Mouse (Mus musculus) stomach, postnatal 0 days (tissue): ENCODE results near the gene Rnf43. TPM values are rescaled to one million over a fixed set of nuclear protein-coding genes. Genes with fewer than 3 reads are reported as not detected.

Experiments
- ATAC-seq: fragments of 200-750 bp; cut with Nextera tagmentation; 2 replicates; pipeline ENCODE4 v1.8.0; 2017; ENCODE audit not compliant: low FRiP score, low TSS enrichment
- DNase-seq: peaks from one replicate; pipeline ENCODE4 v3.0.0-alpha.2; 2016; ENCODE audit warnings: low spot score
- H3K27ac ChIP-seq: fragments of 300-500 bp; sonication (generic); replicated peaks from 2 replicates; pipeline ENCODE4 v1.5.1; 2014; ENCODE audit warnings: mild to moderate bottlenecking, control low read depth
- H3K27me3 ChIP-seq: fragments of 300-500 bp; sonication (generic); 2 replicates; pipeline ENCODE4 v1.6.1; 2014; ENCODE audit warnings: low read length; ENCODE audit not compliant: control insufficient read depth, insufficient read depth
- H3K36me3 ChIP-seq: fragments of 300-500 bp; sonication (generic); 2 replicates; pipeline ENCODE4 v1.6.1; 2014; ENCODE audit warnings: low read length, mixed read lengths; ENCODE audit not compliant: control insufficient read depth, insufficient read depth
- H3K4me1 ChIP-seq: fragments of 300-500 bp; sonication (generic); replicated peaks from 2 replicates; pipeline ENCODE4 v1.6.1; 2014; ENCODE audit warnings: antibody characterized with exemption; ENCODE audit not compliant: control insufficient read depth, insufficient read depth
- H3K4me2 ChIP-seq: fragments of 300-500 bp; sonication (generic); replicated peaks from 2 replicates; pipeline ENCODE4 v1.6.1; 2014; ENCODE audit warnings: low read depth, mild to moderate bottlenecking, control low read depth, moderate library complexity
- H3K4me3 ChIP-seq: fragments of 300-500 bp; sonication (generic); 2 replicates; pipeline ENCODE4 v1.5.1; 2014; ENCODE audit warnings: low read depth, low read length, control low read depth
- H3K9ac ChIP-seq: fragments of 300-500 bp; sonication (generic); 2 replicates; pipeline ENCODE4 v1.6.1; 2014; ENCODE audit warnings: mild to moderate bottlenecking, low read length, control low read depth, mixed read lengths
- H3K9me3 ChIP-seq: fragments of 300-500 bp; sonication (generic); 2 replicates; pipeline ENCODE4 v1.6.1; 2016; ENCODE audit warnings: low read length; ENCODE audit not compliant: control insufficient read depth
- CTCF ChIP-seq: IDR thresholded peaks from 2 replicates; pipeline ENCODE4 v1.5.1; 2016; ENCODE audit warnings: antibody characterized with exemption, low read depth, mild to moderate bottlenecking, moderate library complexity
- EP300 ChIP-seq: optimal IDR thresholded peaks from 2 replicates; pipeline ENCODE3; 2016; ENCODE audit warnings: antibody characterized with exemption
- WGBS: fragments of 180-500 bp; shearing (Covaris S2); extraction: QIAGEN DNeasy Blood & Tissue Kit; methylation state at CpG from one replicate; pipeline ENCODE4 v1.1.7; 2014; 5-methylcytosine and 5-hydroxymethylcytosine counted together
- polyA plus RNA-seq: library from polyadenylated mRNA; unstranded; fragments of >200 nt; fragmentation: Nextera tagmentation; extraction: Ambion mirVana; gene quantifications from 2 replicates; pipeline ENCODE4 v1.2.1, GENCODE M21; 2015

The Rnf43 gene
- polyA plus RNA-seq, 1 experiment from 2014 or later = 6.6 TPM

- TF ChIP-seq EP300 (no peak), CTCF (no peak)
- H3K9me3 ChIP-seq = no peaks in the 10 kb centered on the region
- H3K4me3 ChIP-seq = no peak overlapping the region
- no peaks in the 10 kb centered on the region for H3K4me1 ChIP-seq
- no peak overlapping the region for H3K9ac ChIP-seq
- no peaks in the 10 kb centered on the region for H3K27me3 ChIP-seq
- DNase-seq (no peak), ATAC-seq (no peak)
- 0 out of 2 replicates have a peak overlapping the region, but pooled peaks have one; percentile 36 for H3K27ac ChIP-seq
- no peak overlapping the region for H3K4me2 ChIP-seq
- H3K36me3 ChIP-seq = no peaks in the 10 kb centered on the region
- whole genome bisulfite sequencing = 42% methylated on average over 15 of the region's 15 CpGs
These were observed 25.0 kb downstream of the Rnf43 start for GRCm38 (mm10) chr11:87687246-87688225.

DNA sequence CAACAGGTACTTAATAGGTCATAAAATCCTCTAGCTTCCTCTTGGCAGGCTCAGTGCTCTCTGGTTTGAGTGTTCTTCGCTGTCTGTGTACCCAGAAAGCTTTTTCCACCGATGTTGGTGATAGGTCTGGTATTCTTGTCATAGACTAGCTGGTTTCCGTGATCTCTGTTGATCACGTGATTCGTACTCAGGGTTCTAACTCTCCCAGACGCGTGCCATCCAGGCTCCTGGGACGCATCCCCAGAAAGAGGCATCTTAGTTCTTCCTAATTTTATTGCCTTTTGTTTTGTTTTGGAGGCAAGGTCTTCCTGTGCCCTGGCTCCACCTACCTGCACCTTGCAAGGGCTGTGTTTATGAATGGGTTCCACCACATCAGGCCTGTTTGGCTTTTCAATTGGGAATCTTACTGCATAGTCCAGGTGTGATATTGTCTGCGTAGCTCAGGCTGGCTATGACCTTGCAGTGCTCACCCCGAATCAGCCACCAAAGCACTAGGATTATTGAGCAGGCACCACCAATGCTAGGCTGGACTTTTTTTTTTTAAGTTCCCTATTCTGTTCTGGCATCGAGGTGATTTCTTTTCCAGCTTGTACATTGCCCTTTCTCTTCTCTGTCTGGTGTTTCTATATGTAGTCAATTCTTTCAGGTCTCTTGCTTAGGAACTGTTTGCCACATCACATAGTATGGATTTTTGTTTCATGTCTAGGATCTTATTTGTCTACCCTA, 26.1 kb downstream of the Rnf43 start:
- Histone ChIP-seq H3K27ac (peak overlapping the region; percentile 49), H3K4me2 (no peak overlapping the region; the same call in 1 of the 2 replicates), H3K9me3 (no peaks in the 10 kb centered on the region), H3K36me3 (no peaks in the 10 kb centered on the region), H3K9ac (no peak overlapping the region), H3K27me3 (no peaks in the 10 kb centered on the region), H3K4me1 (no peaks in the 10 kb centered on the region), H3K4me3 (no peak overlapping the region)
- 61% methylated on average over 11 of the region's 11 CpGs for WGBS
- DNase-seq (no peak), ATAC-seq (no peak)
- TF ChIP-seq CTCF = no peak
- TF ChIP-seq EP300 = no peak

GRCm38 (mm10) chr11:87689402-87689808, 26.9 kb downstream of the Rnf43 start:
- H3K36me3 ChIP-seq = no peaks in the 10 kb centered on the region
- no peak overlapping the region for H3K9ac ChIP-seq
- H3K27ac ChIP-seq = peak overlapping the region; percentile 83
- ATAC-seq (peak; percentile 81), DNase-seq (peak; percentile 88)
- TF ChIP-seq CTCF (no peak), EP300 (peak; percentile 82)
- no peaks in the 10 kb centered on the region for H3K4me1 ChIP-seq
- WGBS = 2% methylated on average over 7 of the region's 7 CpGs
- H3K27me3 ChIP-seq = no peaks in the 10 kb centered on the region
- no peak overlapping the region for H3K4me3 ChIP-seq
- no peaks in the 10 kb centered on the region for H3K9me3 ChIP-seq
- H3K4me2 ChIP-seq = peak overlapping the region; percentile 37

- Histone ChIP-seq H3K4me3 (no peak overlapping the region), H3K36me3 (no peaks in the 10 kb centered on the region), H3K9ac (0 out of 2 replicates have a peak overlapping the region, but pooled peaks have one; percentile 41), H3K27me3 (no peaks in the 10 kb centered on the region), H3K4me2 (peak overlapping the region; percentile 37), H3K9me3 (no peaks in the 10 kb centered on the region), H3K4me1 (no peaks in the 10 kb centered on the region), H3K27ac (peak overlapping the region; percentile 83)
- ATAC-seq (0 out of 2 replicates have a peak, but pooled peaks have one; percentile 24), DNase-seq (peak; percentile 56)
- TF ChIP-seq EP300 (no peak), CTCF (no peak)
- WGBS = 44% methylated on average over 16 of the region's 16 CpGs
These were observed 27.7 kb downstream of the Rnf43 start for GRCm38 (mm10) chr11:87690054-87690740.

GRCm38 (mm10) chr11:87697131-87697682, 34.7 kb downstream of the Rnf43 start:
- no peaks in the 10 kb centered on the region for H3K4me1 ChIP-seq
- no peak overlapping the region for H3K4me3 ChIP-seq
- DNase-seq = peak; percentile 65
- no peak overlapping the region for H3K9ac ChIP-seq
- TF ChIP-seq CTCF (no peak), EP300 (no peak)
- peak overlapping the region; percentile 3; the same call in 1 of the 2 replicates for H3K4me2 ChIP-seq
- WGBS = 36% methylated on average over 14 of the region's 14 CpGs
- H3K36me3 ChIP-seq = no peaks in the 10 kb centered on the region
- peak overlapping the region; percentile 45 for H3K27ac ChIP-seq
- H3K27me3 ChIP-seq = no peaks in the 10 kb centered on the region
- peak; percentile 90 for ATAC-seq
- no peaks in the 10 kb centered on the region for H3K9me3 ChIP-seq
